Mouse (Mus musculus): ENCODE measurements around the gene Pde4a.
"Not testable (repeated sequence)": the region's sequence is repeated elsewhere in the genome, so short reads cannot be mapped to it uniquely, and the experiment has no call there.

Pde4a gene

GRCm38 (mm10) chr9:21220490-21221382 lies 55.2 kb downstream of the Pde4a start:
- peak; percentile 68 for DNase-seq (ENCODE audit: low spot score)

- DNase-seq (ENCODE audit: low spot score) = no peak
Measured at GRCm38 (mm10) chr9:21221383-21221929, 55.9 kb downstream of the Pde4a start.

GRCm38 (mm10) chr9:21223490-21223889 lies 58.0 kb downstream of the Pde4a start:
- DNase-seq (ENCODE audit: low spot score) = not testable (repeated sequence)

- DNase-seq (ENCODE audit: low spot score) = no peak
Measured at GRCm38 (mm10) chr9:21223906-21224305, 58.4 kb downstream of the Pde4a start.

GRCm38 (mm10) chr9:21224576-21225414 lies 59.3 kb downstream of the Pde4a start:
- no peak for DNase-seq (ENCODE audit: low spot score)

- no peak for DNase-seq (ENCODE audit: low spot score)
Measured at GRCm38 (mm10) chr9:21225415-21225758, 59.9 kb downstream of the Pde4a start.

GRCm38 (mm10) chr9:21227342-21227741 lies 61.8 kb downstream of the Pde4a start:
- no peak for DNase-seq (ENCODE audit: low spot score)

- DNase-seq (ENCODE audit: low spot score) = no peak
Measured at GRCm38 (mm10) chr9:21231551-21231950, 66.0 kb downstream of the Pde4a start.

GRCm38 (mm10) chr9:21232867-21233266 lies 67.4 kb downstream of the Pde4a start:
- DNase-seq (ENCODE audit: low spot score) = no peak

- DNase-seq (ENCODE audit: low spot score) = no peak
Measured at GRCm38 (mm10) chr9:21233366-21233765, 67.9 kb downstream of the Pde4a start.

- no peak for DNase-seq (ENCODE audit: low spot score)
Measured at GRCm38 (mm10) chr9:21233805-21234204, 68.3 kb downstream of the Pde4a start.

- no peak for DNase-seq (ENCODE audit: low spot score)
Measured at GRCm38 (mm10) chr9:21235341-21235740, 69.8 kb downstream of the Pde4a start.

- DNase-seq (ENCODE audit: low spot score) = no peak
Measured at GRCm38 (mm10) chr9:21236991-21237367, 71.5 kb downstream of the Pde4a start.

- no peak for DNase-seq (ENCODE audit: low spot score)
Measured at GRCm38 (mm10) chr9:21237368-21238003, 72.0 kb downstream of the Pde4a start.

- no peak for DNase-seq (ENCODE audit: low spot score)
Measured at GRCm38 (mm10) chr9:21238004-21238732, 72.7 kb downstream of the Pde4a start.

- DNase-seq (ENCODE audit: low spot score) = peak; percentile 26
Measured at GRCm38 (mm10) chr9:21238733-21239464, 73.4 kb downstream of the Pde4a start, which contains the start of gene Keap1. TSS of gene Keap1 (minus strand) at chr9:21239361.

- DNase-seq (ENCODE audit: low spot score) = no peak
Measured at GRCm38 (mm10) chr9:21239465-21239848, 73.9 kb downstream of the Pde4a start.

GRCm38 (mm10) chr9:21241343-21241742 lies 75.8 kb downstream of the Pde4a start:
- no peak for DNase-seq (ENCODE audit: low spot score)

- DNase-seq (ENCODE audit: low spot score) = no peak
Measured at GRCm38 (mm10) chr9:21243826-21244427, 78.4 kb downstream of the Pde4a start.

- DNase-seq (ENCODE audit: low spot score) = no peak
Measured at GRCm38 (mm10) chr9:21244428-21245112, 79.1 kb downstream of the Pde4a start.

All from urinary bladder, postnatal 10 days (tissue).